Mouse (Mus musculus) kidney, adult 18-20 months (tissue): ENCODE data around the gene Rex1bd.

ENCODE experiments used
- DNase-seq: peaks from one replicate; pipeline ENCODE4 v3.0.0; 2021

Gene Rex1bd

GRCm38 (mm10) chr8:70500386-70501301, 5.9 kb downstream of the Rex1bd start:
- DNase-seq: peak; percentile 39

- no peak for DNase-seq
Observed at GRCm38 (mm10) chr8:70495771-70496062, 10.8 kb downstream of the Rex1bd start.

GRCm38 (mm10) chr8:70495001-70495770, 11.4 kb downstream of the Rex1bd start:
- no peak for DNase-seq

GRCm38 (mm10) chr8:70494416-70494945, 12.1 kb downstream of the Rex1bd start:
- DNase-seq: no peak

GRCm38 (mm10) chr8:70493692-70494415, 12.7 kb downstream of the Rex1bd start:
- DNase-seq: no peak

GRCm38 (mm10) chr8:70492664-70493640, 13.6 kb downstream of the Rex1bd start, which contains the start of gene Crlf1:
TSS of gene Crlf1 (plus strand) at chr8:70493158.
- no peak for DNase-seq

GRCm38 (mm10) chr8:70490880-70491495, 15.6 kb downstream of the Rex1bd start:
- DNase-seq: no peak

- DNase-seq: no peak
Observed at GRCm38 (mm10) chr8:70490061-70490879, 16.3 kb downstream of the Rex1bd start.

- no peak for DNase-seq
Observed at GRCm38 (mm10) chr8:70489576-70489975, 17.0 kb downstream of the Rex1bd start.

- no peak for DNase-seq
Observed at GRCm38 (mm10) chr8:70488931-70489470, 17.6 kb downstream of the Rex1bd start.

- peak; percentile 51 for DNase-seq
Observed at GRCm38 (mm10) chr8:70487993-70488796, 18.4 kb downstream of the Rex1bd start.

GRCm38 (mm10) chr8:70486941-70487520, 19.5 kb downstream of the Rex1bd start, which contains the start of gene Tmem59l:
TSS of gene Tmem59l (minus strand) at chr8:70487358.
- DNase-seq: no peak

- no peak for DNase-seq
Observed at GRCm38 (mm10) chr8:70486191-70486681, 20.3 kb downstream of the Rex1bd start.

- DNase-seq: no peak
Observed at GRCm38 (mm10) chr8:70482943-70483342, 23.6 kb downstream of the Rex1bd start.

- no peak for DNase-seq
Observed at GRCm38 (mm10) chr8:70481908-70482307, 24.6 kb downstream of the Rex1bd start.

GRCm38 (mm10) chr8:70477269-70477982, 29.1 kb downstream of the Rex1bd start:
- DNase-seq: no peak

- DNase-seq: peak; percentile 98
Observed at GRCm38 (mm10) chr8:70476333-70477268, 30.0 kb downstream of the Rex1bd start, which contains the start of gene Klhl26. TSS of gene Klhl26 (minus strand) at chr8:70476968.
